Mouse (Mus musculus): ENCODE data around the gene Igfbp7. TPM values are rescaled to one million over a fixed set of nuclear protein-coding genes. Genes with fewer than 3 reads are reported as not detected.

Igfbp7 gene
- 70.5 and 80.4 TPM in 2 replicates for polyA plus RNA-seq (2014; fragmentation: Nextera tagmentation; extraction: Ambion mirVana)

DNA sequence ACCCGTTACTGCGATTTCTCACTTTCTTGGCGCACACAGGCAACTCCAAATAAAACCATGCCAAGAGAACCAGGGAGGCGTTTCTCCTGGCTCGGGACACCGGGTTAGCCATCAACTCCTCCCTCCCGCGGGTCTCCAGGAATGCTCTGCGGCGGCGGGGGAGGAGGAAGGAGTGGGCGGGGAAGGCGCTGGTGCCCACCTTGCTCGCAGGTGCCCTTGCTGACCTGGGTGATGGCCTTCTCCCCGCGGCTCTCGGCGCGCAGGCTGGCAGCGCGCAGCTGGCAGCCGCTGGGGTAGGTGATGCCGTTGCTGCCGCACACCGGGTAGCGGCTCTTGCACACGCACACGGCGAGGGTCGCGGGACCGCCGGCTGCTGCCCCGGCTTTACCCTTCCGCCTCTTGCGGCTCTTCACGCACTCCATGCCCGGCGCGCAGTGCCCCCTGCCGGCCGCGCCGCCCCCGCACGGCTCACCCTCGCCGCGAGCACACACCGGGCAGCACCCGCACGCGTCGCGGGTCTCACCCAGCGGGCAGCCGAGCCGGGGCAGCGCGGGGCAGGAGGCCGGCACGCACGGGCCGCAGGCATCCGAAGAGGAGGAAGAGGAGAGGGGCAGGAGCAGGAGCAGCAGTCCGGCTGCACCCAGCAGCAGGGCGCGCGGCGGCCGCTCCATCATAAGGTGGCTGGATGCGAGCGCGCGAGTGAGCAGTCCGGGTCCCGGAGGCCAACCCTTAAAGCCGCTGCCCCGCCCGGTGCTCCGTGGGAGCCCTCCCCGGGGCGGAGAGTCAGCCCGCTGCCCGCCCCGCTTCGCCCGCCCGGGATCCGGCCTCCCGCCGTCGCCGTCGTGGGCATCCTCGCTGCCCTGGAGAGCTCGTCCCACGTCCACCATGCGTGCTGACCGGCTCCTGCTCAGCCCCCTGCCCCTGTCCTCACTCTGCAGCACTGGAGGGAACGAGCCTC, at the start of gene Igfbp7:
Igfbp7 (minus strand) TSS at position 701 of the 958 bp plus-strand sequence.
- no peak within 1 kb of the TSS for H3K27ac ChIP-seq
- no peaks in the 10 kb centered on the region for H3K9me3 ChIP-seq (ENCODE audit: control insufficient read depth, low read length)
- 0 out of 2 replicates have a peak, but pooled peaks cover 8% of the 10 kb centered on the region for H3K4me1 ChIP-seq (replicated peaks; ENCODE audit: control insufficient read depth, insufficient read depth, low read length)
- H3K9ac ChIP-seq = peak within 1 kb of the TSS; percentile 66
- H3K4me2 ChIP-seq (replicated peaks) = peak within 1 kb of the TSS; percentile 96
- 5% methylated on average over 74 of the region's 101 CpGs for WGBS
- DNase-seq (ENCODE audit: low spot score) (peak; percentile 71), ATAC-seq (ENCODE audit: low FRiP score) (peak; percentile 94)
- H3K36me3 ChIP-seq (replicated peaks; ENCODE audit: control insufficient read depth, insufficient read depth) = no peaks in the 10 kb centered on the region
- peaks cover 23% of the 10 kb centered on the region for H3K27me3 ChIP-seq (ENCODE audit: control insufficient read depth, insufficient read depth, low read length)
- H3K4me3 ChIP-seq (replicated peaks; ENCODE audit: low read length) = peak within 1 kb of the TSS; percentile 69

DNA sequence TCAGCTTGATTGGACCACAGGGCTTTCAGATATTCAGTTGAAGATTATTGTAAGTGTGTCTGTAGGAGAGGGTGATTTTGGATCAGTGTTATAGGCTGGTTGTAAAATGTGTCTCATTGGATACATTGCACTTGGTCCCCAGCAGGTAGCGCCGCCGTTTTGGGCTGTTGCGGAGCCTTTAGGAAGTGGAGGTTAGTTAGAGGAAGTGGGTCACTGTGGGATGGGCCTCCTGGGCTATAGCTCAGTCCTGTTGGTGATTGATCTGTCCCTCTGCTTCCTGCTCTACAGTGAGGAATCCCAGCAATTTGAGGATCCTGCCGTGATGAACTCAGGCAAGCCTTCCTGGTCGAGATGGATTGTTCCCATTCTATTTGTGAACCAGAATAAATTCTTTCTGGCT, 44.3 kb upstream of the Igfbp7 start:
- Histone ChIP-seq H3K4me2 (replicated peaks) (no peak overlapping the region), H3K4me1 (replicated peaks; ENCODE audit: control insufficient read depth, insufficient read depth, low read length) (no peaks in the 10 kb centered on the region), H3K27me3 (ENCODE audit: control insufficient read depth, insufficient read depth, low read length) (no peaks in the 10 kb centered on the region), H3K36me3 (replicated peaks; ENCODE audit: control insufficient read depth, insufficient read depth) (no peaks in the 10 kb centered on the region), H3K27ac (no peak overlapping the region), H3K9ac (no peak overlapping the region), H3K9me3 (ENCODE audit: control insufficient read depth, low read length) (0 out of 2 replicates have a peak, but pooled peaks cover 3% of the 10 kb centered on the region), H3K4me3 (replicated peaks; ENCODE audit: low read length) (no peak overlapping the region)
- no peak for DNase-seq (ENCODE audit: low spot score)
- 82% methylated on average over 6 of the region's 6 CpGs for WGBS
- ATAC-seq (ENCODE audit: low FRiP score) = no peak

DNA sequence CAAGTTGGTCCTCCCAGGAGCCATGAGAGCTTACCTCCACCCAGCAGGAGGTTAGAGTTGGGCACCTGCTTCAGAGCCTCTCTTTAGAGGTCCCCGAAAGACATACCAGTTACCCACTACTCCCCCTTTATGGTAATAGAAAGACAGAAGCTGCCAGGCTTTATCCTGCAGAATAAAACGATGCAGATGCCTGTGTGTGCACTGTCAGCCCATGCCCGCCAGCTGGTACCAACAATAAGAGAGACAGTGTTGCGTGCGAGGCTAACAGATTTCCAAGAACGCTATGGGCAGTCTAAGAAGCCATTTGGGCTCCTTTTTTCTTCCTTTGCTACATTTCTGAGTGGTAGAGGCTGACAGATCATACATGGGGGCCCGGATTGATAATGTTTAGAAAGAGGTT, 41.7 kb upstream of the Igfbp7 start:
- H3K27ac ChIP-seq = no peak overlapping the region
- DNase-seq (ENCODE audit: low spot score) = no peak
- no peaks in the 10 kb centered on the region for H3K4me1 ChIP-seq (replicated peaks; ENCODE audit: control insufficient read depth, insufficient read depth, low read length)
- no peak for ATAC-seq (ENCODE audit: low FRiP score)
- H3K36me3 ChIP-seq (replicated peaks; ENCODE audit: control insufficient read depth, insufficient read depth) = no peaks in the 10 kb centered on the region
- H3K27me3 ChIP-seq (ENCODE audit: control insufficient read depth, insufficient read depth, low read length) = no peaks in the 10 kb centered on the region
- no peak overlapping the region for H3K9ac ChIP-seq
- WGBS = 83% methylated on average over 7 of the region's 7 CpGs
- H3K4me2 ChIP-seq (replicated peaks) = no peak overlapping the region
- H3K4me3 ChIP-seq (replicated peaks; ENCODE audit: low read length) = no peak overlapping the region
- 0 out of 2 replicates have a peak, but pooled peaks cover 3% of the 10 kb centered on the region for H3K9me3 ChIP-seq (ENCODE audit: control insufficient read depth, low read length)

DNA sequence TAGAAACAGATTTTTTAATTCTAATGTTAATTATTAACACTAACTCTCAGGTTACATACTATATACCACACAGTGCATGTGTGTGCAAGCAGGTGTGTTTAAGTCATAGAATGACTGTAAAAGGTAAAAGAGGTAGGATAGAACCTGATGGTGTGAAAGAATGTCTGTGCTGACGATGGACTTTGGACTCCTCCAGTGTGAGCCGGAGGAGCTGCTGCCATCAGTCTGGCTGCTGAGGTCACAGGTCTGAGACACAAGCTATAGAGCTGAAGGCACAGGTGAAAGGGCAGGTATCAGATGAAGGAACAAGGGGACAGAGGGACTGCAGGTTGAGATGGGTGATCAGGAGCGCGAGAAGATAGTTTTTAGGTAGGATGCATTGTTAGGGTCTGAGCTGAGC, 37.6 kb upstream of the Igfbp7 start:
- no peaks in the 10 kb centered on the region for H3K4me1 ChIP-seq (replicated peaks; ENCODE audit: control insufficient read depth, insufficient read depth, low read length)
- no peaks in the 10 kb centered on the region for H3K9me3 ChIP-seq (ENCODE audit: control insufficient read depth, low read length)
- ATAC-seq (ENCODE audit: low FRiP score) (no peak), DNase-seq (ENCODE audit: low spot score) (no peak)
- H3K4me3 ChIP-seq (replicated peaks; ENCODE audit: low read length) = no peak overlapping the region
- no peak overlapping the region for H3K4me2 ChIP-seq (replicated peaks)
- H3K27ac ChIP-seq = no peak overlapping the region
- 96% methylated on average over 4 of the region's 4 CpGs for WGBS
- H3K9ac ChIP-seq = no peak overlapping the region
- no peaks in the 10 kb centered on the region for H3K27me3 ChIP-seq (ENCODE audit: control insufficient read depth, insufficient read depth, low read length)
- H3K36me3 ChIP-seq (replicated peaks; ENCODE audit: control insufficient read depth, insufficient read depth) = no peaks in the 10 kb centered on the region

DNA sequence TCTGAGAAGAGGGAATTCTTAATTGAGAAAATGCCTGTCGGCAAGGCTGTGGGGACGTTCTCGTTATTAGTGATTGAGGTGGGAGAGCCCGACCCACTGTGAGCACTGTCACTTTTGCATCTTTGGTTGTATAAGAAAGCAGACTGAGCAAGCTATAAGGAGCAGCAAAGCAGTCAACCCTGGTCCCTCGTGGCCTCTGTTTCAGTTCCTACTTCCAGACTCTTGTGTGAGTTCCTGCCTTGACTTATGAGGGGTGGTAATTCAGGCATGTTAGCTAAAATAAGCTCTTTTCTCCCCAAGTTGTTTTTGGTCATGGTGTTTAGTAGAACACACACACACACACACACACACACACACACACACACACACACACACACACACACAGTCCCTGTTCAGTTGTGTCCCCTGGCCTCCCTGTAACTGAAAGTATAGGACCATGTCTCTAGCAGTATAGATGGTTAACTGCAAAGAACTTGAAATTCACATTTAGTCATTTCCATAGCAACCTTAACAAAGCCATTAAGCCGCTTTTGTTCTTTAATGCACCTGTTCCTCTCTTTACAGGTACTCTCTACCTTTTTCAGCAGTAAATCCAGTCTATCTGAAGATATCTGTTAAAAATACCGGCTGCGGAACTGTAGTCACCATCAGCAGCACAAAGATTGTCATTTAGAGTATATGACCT, 36.2 kb upstream of the Igfbp7 start:
- ATAC-seq (ENCODE audit: low FRiP score) (no peak), DNase-seq (ENCODE audit: low spot score) (no peak)
- Histone ChIP-seq H3K9me3 (ENCODE audit: control insufficient read depth, low read length) (no peaks in the 10 kb centered on the region), H3K4me3 (replicated peaks; ENCODE audit: low read length) (no peak overlapping the region), H3K27ac (no peak overlapping the region), H3K36me3 (replicated peaks; ENCODE audit: control insufficient read depth, insufficient read depth) (no peaks in the 10 kb centered on the region), H3K9ac (no peak overlapping the region), H3K4me1 (replicated peaks; ENCODE audit: control insufficient read depth, insufficient read depth, low read length) (no peaks in the 10 kb centered on the region), H3K4me2 (replicated peaks) (no peak overlapping the region), H3K27me3 (ENCODE audit: control insufficient read depth, insufficient read depth, low read length) (no peaks in the 10 kb centered on the region)
- 79% methylated on average over 8 of the region's 8 CpGs for WGBS

DNA sequence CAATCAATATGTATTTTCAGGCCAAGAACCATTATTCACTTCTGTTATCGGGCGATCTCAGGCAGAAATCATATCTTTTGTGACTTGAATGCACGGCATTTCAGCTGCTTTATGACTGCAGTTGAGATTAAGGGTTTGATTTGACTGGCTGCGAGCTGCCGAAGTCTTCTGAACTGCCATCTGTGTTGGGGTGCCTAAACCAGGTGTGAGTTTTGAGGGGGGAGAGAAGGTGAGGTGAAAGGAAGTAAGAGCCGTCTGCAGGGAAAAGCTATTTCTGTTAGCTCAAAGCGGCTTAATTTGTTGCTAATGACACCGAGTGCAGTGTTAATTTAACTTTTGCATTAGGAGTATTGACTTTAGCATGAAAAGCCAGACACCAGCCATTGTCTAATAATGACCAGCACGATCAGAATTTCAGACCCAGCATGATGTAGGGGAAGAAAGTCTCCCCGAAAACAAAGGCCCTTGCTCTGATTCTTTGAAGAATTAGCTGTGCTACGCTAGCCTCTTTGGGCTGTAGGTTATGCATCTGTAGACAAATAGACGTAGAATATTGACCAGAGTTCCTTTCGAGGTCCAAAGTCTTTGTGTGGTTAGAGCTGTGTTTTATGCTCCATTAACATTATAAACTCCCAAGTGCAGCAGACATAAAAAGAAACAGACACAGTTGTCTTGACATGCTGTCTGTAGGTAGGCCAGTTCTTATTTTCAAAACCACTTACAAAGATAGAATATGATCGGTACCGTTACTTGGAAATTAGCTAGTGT, 35.2 kb upstream of the Igfbp7 start:
- WGBS = 54% methylated on average over 15 of the region's 15 CpGs
- no peaks in the 10 kb centered on the region for H3K4me1 ChIP-seq (replicated peaks; ENCODE audit: control insufficient read depth, insufficient read depth, low read length)
- H3K9me3 ChIP-seq (ENCODE audit: control insufficient read depth, low read length) = no peaks in the 10 kb centered on the region
- no peaks in the 10 kb centered on the region for H3K27me3 ChIP-seq (ENCODE audit: control insufficient read depth, insufficient read depth, low read length)
- DNase-seq (ENCODE audit: low spot score) = no peak
- no peak for ATAC-seq (ENCODE audit: low FRiP score)
- H3K27ac ChIP-seq = no peak overlapping the region
- H3K9ac ChIP-seq = no peak overlapping the region
- H3K4me3 ChIP-seq (replicated peaks; ENCODE audit: low read length) = no peak overlapping the region
- no peaks in the 10 kb centered on the region for H3K36me3 ChIP-seq (replicated peaks; ENCODE audit: control insufficient read depth, insufficient read depth)
- H3K4me2 ChIP-seq (replicated peaks) = no peak overlapping the region

DNA sequence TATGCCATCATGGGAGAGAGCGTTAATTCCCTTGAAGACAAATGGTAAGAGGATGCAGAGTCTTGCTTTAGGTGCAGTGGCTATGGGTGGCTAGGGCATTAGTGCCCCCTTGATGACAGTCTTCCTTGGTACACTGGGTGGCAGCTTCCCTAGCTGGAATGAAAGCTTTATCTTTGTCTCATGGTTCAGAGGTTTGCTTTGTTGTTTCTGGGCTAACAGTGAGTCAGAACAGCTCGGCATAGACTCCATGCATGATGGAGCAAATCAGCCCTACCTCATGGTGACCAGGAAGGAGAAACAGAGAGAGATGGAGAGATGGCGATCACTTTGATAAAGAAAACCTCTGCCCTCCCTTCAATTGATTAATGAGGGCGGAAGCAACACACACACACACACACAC, 28.5 kb upstream of the Igfbp7 start:
- Histone ChIP-seq H3K4me3 (replicated peaks; ENCODE audit: low read length) (no peak overlapping the region), H3K27ac (no peak overlapping the region), H3K4me1 (replicated peaks; ENCODE audit: control insufficient read depth, insufficient read depth, low read length) (no peaks in the 10 kb centered on the region), H3K9ac (no peak overlapping the region), H3K27me3 (ENCODE audit: control insufficient read depth, insufficient read depth, low read length) (no peaks in the 10 kb centered on the region), H3K9me3 (ENCODE audit: control insufficient read depth, low read length) (no peaks in the 10 kb centered on the region), H3K36me3 (replicated peaks; ENCODE audit: control insufficient read depth, insufficient read depth) (no peaks in the 10 kb centered on the region), H3K4me2 (replicated peaks) (no peak overlapping the region)
- ATAC-seq (ENCODE audit: low FRiP score) = no peak
- DNase-seq (ENCODE audit: low spot score) = no peak
- WGBS = 66% methylated on average over 4 of the region's 4 CpGs

DNA sequence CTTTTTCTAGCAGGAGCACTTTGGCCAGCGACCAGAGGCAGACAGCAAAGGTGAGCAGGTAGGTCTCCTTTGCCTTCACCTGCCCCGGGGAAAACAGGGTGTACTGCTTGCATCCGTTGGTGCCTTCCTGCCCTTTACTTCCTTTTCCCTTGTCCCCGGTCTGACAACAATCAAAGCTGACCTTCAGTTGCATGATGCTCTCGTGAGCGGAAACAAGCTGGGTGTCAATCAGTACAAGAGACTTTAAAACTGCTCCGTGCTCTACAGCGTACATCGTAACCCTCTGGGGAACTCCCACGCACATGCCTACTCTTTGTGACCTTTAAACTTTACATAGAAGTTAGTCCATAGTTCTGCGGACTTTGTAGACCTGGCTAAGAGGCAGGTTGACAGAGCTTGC, 26.2 kb upstream of the Igfbp7 start:
- Histone ChIP-seq H3K27ac (no peak overlapping the region), H3K36me3 (replicated peaks; ENCODE audit: control insufficient read depth, insufficient read depth) (no peaks in the 10 kb centered on the region), H3K4me3 (replicated peaks; ENCODE audit: low read length) (no peak overlapping the region), H3K9ac (no peak overlapping the region), H3K4me1 (replicated peaks; ENCODE audit: control insufficient read depth, insufficient read depth, low read length) (no peaks in the 10 kb centered on the region), H3K27me3 (ENCODE audit: control insufficient read depth, insufficient read depth, low read length) (no peaks in the 10 kb centered on the region), H3K4me2 (replicated peaks) (no peak overlapping the region), H3K9me3 (ENCODE audit: control insufficient read depth, low read length) (no peaks in the 10 kb centered on the region)
- DNase-seq (ENCODE audit: low spot score) (no peak), ATAC-seq (ENCODE audit: low FRiP score) (no peak)
- WGBS = 78% methylated on average over 11 of the region's 11 CpGs

DNA sequence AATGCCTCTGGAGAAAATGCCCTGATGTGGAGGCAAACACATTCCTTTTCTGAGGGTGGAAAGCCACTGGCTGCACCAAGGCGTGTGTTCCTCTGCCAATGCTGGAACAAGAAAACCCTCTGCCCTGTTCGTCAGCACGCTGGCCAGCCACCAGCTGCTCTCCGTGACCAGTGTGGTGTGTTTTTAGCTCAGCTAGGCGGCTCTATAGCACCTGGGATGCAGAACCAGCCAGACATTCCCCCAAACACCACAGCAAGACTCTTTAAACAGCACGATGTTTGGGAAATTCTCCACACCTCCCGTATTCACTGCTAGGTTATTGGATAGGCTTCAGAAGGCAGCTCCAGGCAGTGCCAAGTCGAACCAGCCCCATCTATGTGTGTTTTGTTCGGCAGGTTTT, 25.7 kb upstream of the Igfbp7 start:
- H3K27ac ChIP-seq = no peak overlapping the region
- no peak overlapping the region for H3K9ac ChIP-seq
- no peaks in the 10 kb centered on the region for H3K27me3 ChIP-seq (ENCODE audit: control insufficient read depth, insufficient read depth, low read length)
- H3K4me2 ChIP-seq (replicated peaks) = no peak overlapping the region
- H3K4me3 ChIP-seq (replicated peaks; ENCODE audit: low read length) = no peak overlapping the region
- DNase-seq (ENCODE audit: low spot score) = no peak
- H3K4me1 ChIP-seq (replicated peaks; ENCODE audit: control insufficient read depth, insufficient read depth, low read length) = no peaks in the 10 kb centered on the region
- WGBS = 78% methylated on average over 9 of the region's 9 CpGs
- no peaks in the 10 kb centered on the region for H3K9me3 ChIP-seq (ENCODE audit: control insufficient read depth, low read length)
- no peaks in the 10 kb centered on the region for H3K36me3 ChIP-seq (replicated peaks; ENCODE audit: control insufficient read depth, insufficient read depth)
- no peak for ATAC-seq (ENCODE audit: low FRiP score)

Measured in hindbrain, embryonic 14.5 days (tissue).